Mouse (Mus musculus) ovary, postnatal 10 days (tissue): ENCODE measurements around the gene Hist1h2bb.

Source experiments
- DNase-seq: peaks from one replicate; pipeline ENCODE4 v3.0.0; 2022; ENCODE audit warnings: low spot score

Hist1h2bb gene

GRCm38 (mm10) chr13:23728472-23729191, 17.9 kb upstream of the Hist1h2bb start:
- no peak for DNase-seq

- no peak for DNase-seq
These were observed 17.4 kb upstream of the Hist1h2bb start for GRCm38 (mm10) chr13:23729192-23729525.

- no peak for DNase-seq
These were observed 16.8 kb upstream of the Hist1h2bb start for GRCm38 (mm10) chr13:23729706-23730105.

- DNase-seq: no peak
These were observed 16.1 kb upstream of the Hist1h2bb start for GRCm38 (mm10) chr13:23730479-23730878.

- DNase-seq: no peak
These were observed 14.3 kb upstream of the Hist1h2bb start for GRCm38 (mm10) chr13:23732156-23732804.

- no peak for DNase-seq
These were observed 9.4 kb upstream of the Hist1h2bb start for GRCm38 (mm10) chr13:23737091-23737490.

- no peak for DNase-seq
These were observed 8.5 kb upstream of the Hist1h2bb start for GRCm38 (mm10) chr13:23738041-23738440.

GRCm38 (mm10) chr13:23738677-23739068, 7.9 kb upstream of the Hist1h2bb start, which contains the start of gene Hist1h1c:
Gene Hist1h1c, plus strand, starts transcription at chr13:23738808.
- DNase-seq: peak; percentile 95

GRCm38 (mm10) chr13:23739069-23739921, 7.2 kb upstream of the Hist1h2bb start:
- DNase-seq: peak; percentile 78

- no peak for DNase-seq
These were observed 6.6 kb upstream of the Hist1h2bb start for GRCm38 (mm10) chr13:23739922-23740252.

GRCm38 (mm10) chr13:23740256-23740840, 6.2 kb upstream of the Hist1h2bb start:
- no peak for DNase-seq

- no peak for DNase-seq
These were observed 5.6 kb upstream of the Hist1h2bb start for GRCm38 (mm10) chr13:23740910-23741309.

GRCm38 (mm10) chr13:23742007-23742406, 4.5 kb upstream of the Hist1h2bb start:
- no peak for DNase-seq

GRCm38 (mm10) chr13:23743215-23743614, 3.3 kb upstream of the Hist1h2bb start:
- no peak for DNase-seq

GRCm38 (mm10) chr13:23743963-23744362, 2.6 kb upstream of the Hist1h2bb start:
- DNase-seq: no peak

GRCm38 (mm10) chr13:23744421-23745380, 1.8 kb upstream of the Hist1h2bb start:
- DNase-seq: no peak

GRCm38 (mm10) chr13:23745381-23746161, 963 bp upstream of the Hist1h2bb start, which contains the start of gene Hist1h3c:
Gene Hist1h3c, minus strand, starts transcription at chr13:23745602.
- DNase-seq: no peak

- DNase-seq: no peak
These were observed 752 bp downstream of the Hist1h2bb start for GRCm38 (mm10) chr13:23747081-23747891.

GRCm38 (mm10) chr13:23747892-23748288, 1.4 kb downstream of the Hist1h2bb start:
- no peak for DNase-seq
